Mouse (Mus musculus) stomach, postnatal 0 days (tissue): ENCODE results near the gene Arf1. TPM values are rescaled to one million over a fixed set of nuclear protein-coding genes. Genes with fewer than 3 reads are reported as not detected.

Experiments used
- ATAC-seq: fragments of 200-750 bp; cut with Nextera tagmentation; 2 replicates; pipeline ENCODE4 v1.8.0; 2017; ENCODE audit not compliant: low FRiP score, low TSS enrichment
- DNase-seq: peaks from one replicate; pipeline ENCODE4 v3.0.0-alpha.2; 2016; ENCODE audit warnings: low spot score
- H3K27ac ChIP-seq: fragments of 300-500 bp; sonication (generic); replicated peaks from 2 replicates; pipeline ENCODE4 v1.5.1; 2014; ENCODE audit warnings: mild to moderate bottlenecking, control low read depth
- H3K27me3 ChIP-seq: fragments of 300-500 bp; sonication (generic); 2 replicates; pipeline ENCODE4 v1.6.1; 2014; ENCODE audit warnings: low read length; ENCODE audit not compliant: control insufficient read depth, insufficient read depth
- H3K36me3 ChIP-seq: fragments of 300-500 bp; sonication (generic); 2 replicates; pipeline ENCODE4 v1.6.1; 2014; ENCODE audit warnings: low read length, mixed read lengths; ENCODE audit not compliant: control insufficient read depth, insufficient read depth
- H3K4me1 ChIP-seq: fragments of 300-500 bp; sonication (generic); replicated peaks from 2 replicates; pipeline ENCODE4 v1.6.1; 2014; ENCODE audit warnings: antibody characterized with exemption; ENCODE audit not compliant: control insufficient read depth, insufficient read depth
- H3K4me2 ChIP-seq: fragments of 300-500 bp; sonication (generic); replicated peaks from 2 replicates; pipeline ENCODE4 v1.6.1; 2014; ENCODE audit warnings: low read depth, mild to moderate bottlenecking, control low read depth, moderate library complexity
- H3K4me3 ChIP-seq: fragments of 300-500 bp; sonication (generic); 2 replicates; pipeline ENCODE4 v1.5.1; 2014; ENCODE audit warnings: low read depth, low read length, control low read depth
- H3K9ac ChIP-seq: fragments of 300-500 bp; sonication (generic); 2 replicates; pipeline ENCODE4 v1.6.1; 2014; ENCODE audit warnings: mild to moderate bottlenecking, low read length, control low read depth, mixed read lengths
- H3K9me3 ChIP-seq: fragments of 300-500 bp; sonication (generic); 2 replicates; pipeline ENCODE4 v1.6.1; 2016; ENCODE audit warnings: low read length; ENCODE audit not compliant: control insufficient read depth
- CTCF ChIP-seq: IDR thresholded peaks from 2 replicates; pipeline ENCODE4 v1.5.1; 2016; ENCODE audit warnings: antibody characterized with exemption, low read depth, mild to moderate bottlenecking, moderate library complexity
- EP300 ChIP-seq: optimal IDR thresholded peaks from 2 replicates; pipeline ENCODE3; 2016; ENCODE audit warnings: antibody characterized with exemption
- WGBS: fragments of 180-500 bp; shearing (Covaris S2); extraction: QIAGEN DNeasy Blood & Tissue Kit; methylation state at CpG from one replicate; pipeline ENCODE4 v1.1.7; 2014; 5-methylcytosine and 5-hydroxymethylcytosine counted together
- polyA plus RNA-seq: library from polyadenylated mRNA; unstranded; fragments of >200 nt; fragmentation: Nextera tagmentation; extraction: Ambion mirVana; gene quantifications from 2 replicates; pipeline ENCODE4 v1.2.1, GENCODE M21; 2015

The Arf1 gene
- polyA plus RNA-seq, 1 experiment from 2014 or later, result 549 TPM

- peak overlapping the region; percentile 90 for H3K4me2 ChIP-seq
- no peaks in the 10 kb centered on the region for H3K36me3 ChIP-seq
- H3K4me3 ChIP-seq, result peak overlapping the region; percentile 54
- no peak for TF ChIP-seq EP300
- no peak for TF ChIP-seq CTCF
- H3K9me3 ChIP-seq, result no peaks in the 10 kb centered on the region
- peaks cover 4% of the 10 kb centered on the region; the same call in 1 of the 2 replicates for H3K4me1 ChIP-seq
- DNase-seq (no peak), ATAC-seq (0 out of 2 replicates have a peak, but pooled peaks have one; percentile 16)
- no peaks in the 10 kb centered on the region; the same call in 1 of the 2 replicates for H3K27me3 ChIP-seq
- peak overlapping the region; percentile 64 for H3K9ac ChIP-seq
- WGBS, result 14% methylated on average over 8 of the region's 8 CpGs
- no peak overlapping the region for H3K27ac ChIP-seq
These were observed 36.5 kb upstream of the Arf1 start for GRCm38 (mm10) chr11:59264593-59264992.

DNA sequence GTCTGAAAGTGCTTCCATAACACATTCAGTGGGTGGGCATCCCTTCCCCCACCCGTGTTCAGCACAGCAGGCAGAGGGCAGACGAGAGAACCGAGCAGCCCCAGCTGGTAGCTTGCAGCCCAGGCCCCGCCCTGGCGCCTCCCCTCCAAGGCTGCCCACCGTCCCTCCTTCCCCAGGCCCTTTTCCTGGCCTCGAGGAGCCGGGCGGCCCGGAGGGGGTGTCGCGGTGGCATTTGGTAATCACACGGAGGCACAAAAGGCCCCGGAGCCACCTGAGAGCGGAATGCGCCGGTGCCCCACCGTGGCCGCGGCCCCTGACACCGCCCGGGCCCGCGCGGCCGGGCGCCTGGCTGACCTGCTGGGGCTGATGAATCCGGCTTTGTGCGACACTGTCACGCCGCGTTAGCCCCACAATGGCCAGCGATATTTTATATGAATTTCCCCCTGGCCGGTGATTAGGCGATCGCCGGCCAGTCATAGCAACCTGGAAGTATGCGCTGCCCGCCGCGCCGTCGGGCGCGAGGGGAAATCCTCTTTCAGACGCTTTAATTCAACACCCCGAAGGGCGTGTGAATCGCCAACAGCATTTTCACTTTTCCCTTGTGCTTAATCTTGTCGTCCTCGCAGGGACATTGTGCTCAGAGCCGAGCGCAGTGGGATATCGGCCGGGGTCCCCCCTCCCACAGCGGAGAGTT is 35.9 kb upstream of the Arf1 start:
- Histone ChIP-seq H3K4me1 (peaks cover 4% of the 10 kb centered on the region; the same call in 1 of the 2 replicates), H3K9ac (peak overlapping the region; percentile 64), H3K36me3 (no peaks in the 10 kb centered on the region), H3K9me3 (no peaks in the 10 kb centered on the region), H3K27me3 (no peaks in the 10 kb centered on the region; the same call in 1 of the 2 replicates), H3K27ac (no peak overlapping the region), H3K4me3 (peak overlapping the region; percentile 54), H3K4me2 (peak overlapping the region; percentile 90)
- DNase-seq (peak; percentile 66), ATAC-seq (peak; percentile 56; the same call in 1 of the 2 replicates)
- 1% methylated on average over 54 of the region's 56 CpGs for WGBS
- TF ChIP-seq CTCF (peak; percentile 68), EP300 (no peak)

GRCm38 (mm10) chr11:59262308-59262707 is 34.2 kb upstream of the Arf1 start:
- Histone ChIP-seq H3K4me3 (no peak overlapping the region), H3K9ac (no peak overlapping the region), H3K4me2 (no peak overlapping the region), H3K9me3 (no peaks in the 10 kb centered on the region), H3K27me3 (no peaks in the 10 kb centered on the region; the same call in 1 of the 2 replicates), H3K27ac (no peak overlapping the region), H3K4me1 (peaks cover 4% of the 10 kb centered on the region; the same call in 1 of the 2 replicates), H3K36me3 (no peaks in the 10 kb centered on the region)
- no peak for ATAC-seq
- no peak for DNase-seq
- TF ChIP-seq CTCF, result no peak

GRCm38 (mm10) chr11:59260706-59261493 is 32.8 kb upstream of the Arf1 start:
- ATAC-seq, result peak; percentile 88
- Histone ChIP-seq H3K9me3 (no peaks in the 10 kb centered on the region), H3K4me3 (no peak overlapping the region), H3K4me1 (peaks cover 4% of the 10 kb centered on the region; the same call in 1 of the 2 replicates), H3K36me3 (no peaks in the 10 kb centered on the region), H3K27me3 (no peaks in the 10 kb centered on the region; the same call in 1 of the 2 replicates), H3K27ac (peak overlapping the region; percentile 49; the same call in 1 of the 2 replicates), H3K4me2 (no peak overlapping the region), H3K9ac (no peak overlapping the region)
- DNase-seq, result peak; percentile 73
- TF ChIP-seq CTCF (no peak), EP300 (no peak)
- WGBS, result 51% methylated on average over 10 of the region's 10 CpGs

DNA sequence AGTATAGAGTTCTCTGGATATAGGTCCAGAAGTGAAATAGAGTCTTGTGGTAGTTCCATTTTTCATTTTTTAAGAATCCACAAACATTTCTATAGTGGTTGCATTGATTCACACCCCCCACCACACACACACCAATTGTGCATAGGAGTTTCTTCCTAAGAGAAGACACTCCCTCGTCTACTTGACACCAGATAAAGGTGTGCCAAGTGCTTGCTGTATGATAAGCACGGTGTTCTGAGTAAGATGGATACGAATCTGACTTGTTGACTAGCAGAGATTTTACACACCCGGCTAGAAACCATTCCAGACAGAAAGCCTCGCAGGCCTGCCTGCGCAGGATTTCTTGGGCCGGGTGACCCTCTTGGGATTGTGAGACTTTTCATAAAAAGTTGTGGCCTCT is 31.6 kb upstream of the Arf1 start:
- H3K27ac ChIP-seq, result no peak overlapping the region
- H3K9ac ChIP-seq, result no peak overlapping the region
- no peaks in the 10 kb centered on the region for H3K36me3 ChIP-seq
- ATAC-seq, result no peak
- peaks cover 4% of the 10 kb centered on the region; the same call in 1 of the 2 replicates for H3K4me1 ChIP-seq
- no peaks in the 10 kb centered on the region; the same call in 1 of the 2 replicates for H3K27me3 ChIP-seq
- no peak for DNase-seq
- WGBS, result 66% methylated on average over 7 of the region's 7 CpGs
- no peak overlapping the region for H3K4me2 ChIP-seq
- TF ChIP-seq EP300 (no peak), CTCF (no peak)
- no peak overlapping the region for H3K4me3 ChIP-seq
- no peaks in the 10 kb centered on the region for H3K9me3 ChIP-seq
